Mouse (Mus musculus) midbrain, embryonic 15.5 days (tissue): Measurements from ENCODE around the gene Uck1. TPM values are rescaled to one million over a fixed set of nuclear protein-coding genes. Genes with fewer than 3 reads are reported as not detected.
"Not testable (repeated sequence)": the region's sequence is repeated elsewhere in the genome, so short reads cannot be mapped to it uniquely, and the experiment has no call there.

Experiments
- ATAC-seq: fragments of 200-750 bp; cut with Nextera tagmentation; replicated peaks from 2 replicates; pipeline ENCODE4 v1.8.0; 2017; ENCODE audit warnings: moderate TSS enrichment
- H3K27ac ChIP-seq: fragments of 300-500 bp; sonication (generic); 2 replicates; pipeline ENCODE4 v1.5.1; 2015; ENCODE audit warnings: mild to moderate bottlenecking, inconsistent platforms
- H3K27me3 ChIP-seq: fragments of 300-500 bp; sonication (generic); replicated peaks from 2 replicates; pipeline ENCODE4 v1.6.1; 2015; ENCODE audit warnings: inconsistent platforms
- H3K36me3 ChIP-seq: fragments of 300-500 bp; sonication (generic); replicated peaks from 2 replicates; pipeline ENCODE4 v1.6.1; 2015; ENCODE audit warnings: inconsistent platforms
- H3K4me1 ChIP-seq: fragments of 300-500 bp; sonication (generic); 2 replicates; pipeline ENCODE4 v1.6.1; 2015; ENCODE audit warnings: inconsistent platforms
- H3K4me2 ChIP-seq: fragments of 300-500 bp; sonication (generic); 2 replicates; pipeline ENCODE4 v1.6.1; 2015; ENCODE audit warnings: inconsistent platforms, mild to moderate bottlenecking, moderate library complexity
- H3K4me3 ChIP-seq: fragments of 300-500 bp; sonication (generic); 2 replicates; pipeline ENCODE4 v1.5.1; 2015; ENCODE audit warnings: mild to moderate bottlenecking, inconsistent platforms
- H3K9ac ChIP-seq: fragments of 300-500 bp; sonication (generic); 2 replicates; pipeline ENCODE4 v1.6.1; 2015; ENCODE audit warnings: mild to moderate bottlenecking, inconsistent platforms
- H3K9me3 ChIP-seq: fragments of 300-500 bp; sonication (generic); 2 replicates; pipeline ENCODE4 v1.6.1; 2016; ENCODE audit warnings: inconsistent platforms
- WGBS: fragments of 180-500 bp; shearing (Covaris S2); methylation state at CpG from one replicate; pipeline ENCODE4 v1.1.7; 2015; ENCODE audit warnings: mixed read lengths; 5-methylcytosine and 5-hydroxymethylcytosine counted together
- polyA plus RNA-seq: library from polyadenylated mRNA; unstranded; fragments of >200 nt; fragmentation: Nextera tagmentation; extraction: Ambion mirVana; gene quantifications from 2 replicates; pipeline ENCODE4 v1.2.1, GENCODE M21; 2015

Gene Uck1
- polyA plus RNA-seq, result 112 and 117 TPM in 2 replicates

DNA sequence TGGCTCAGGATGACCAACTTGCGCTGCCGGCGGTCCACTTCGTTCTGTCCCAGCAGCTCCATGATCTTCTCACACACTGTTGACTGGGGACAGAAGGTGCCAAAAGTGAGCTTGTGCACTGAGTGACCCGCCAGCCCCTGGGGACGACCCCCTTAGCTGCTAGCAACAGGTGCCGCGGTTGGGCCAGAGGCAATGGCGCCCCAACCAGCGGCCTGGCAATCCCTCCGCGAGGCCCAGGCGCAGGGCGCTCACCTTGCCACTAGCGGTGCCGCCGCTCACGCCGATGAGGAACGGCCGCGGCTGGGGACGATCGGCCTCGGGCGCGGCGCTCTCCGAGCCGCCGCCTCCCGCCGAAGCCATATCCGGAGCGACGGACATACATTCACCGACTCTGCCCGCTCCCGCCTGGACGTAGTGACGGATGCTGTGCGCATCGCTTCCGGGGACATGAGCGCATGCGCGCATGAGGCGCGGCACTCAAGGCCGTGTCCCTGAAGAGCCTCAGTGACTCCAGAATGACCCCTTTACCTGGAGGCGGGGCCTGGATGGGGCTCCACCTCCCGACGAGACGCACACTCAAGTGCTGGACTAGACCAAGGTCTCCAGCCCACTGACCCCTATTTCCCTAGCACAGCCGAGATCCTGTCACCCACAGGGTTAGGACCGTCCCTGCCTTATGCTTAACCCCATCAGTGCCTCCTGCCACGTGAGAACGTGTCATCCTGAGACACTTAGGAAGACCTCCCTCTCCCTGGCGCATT, at the start of gene Uck1:
Gene Uck1 (minus strand): TSS at position 503 of the 761 bp plus-strand sequence.
- H3K36me3 ChIP-seq, result peaks cover 13% of the 10 kb centered on the region; the same call in 1 of the 2 replicates
- H3K9me3 ChIP-seq, result no peaks in the 10 kb centered on the region
- H3K9ac ChIP-seq, result peak within 1 kb of the TSS; percentile 71
- H3K27me3 ChIP-seq, result no peaks in the 10 kb centered on the region
- peak within 1 kb of the TSS; percentile 64 for H3K27ac ChIP-seq
- peaks cover 16% of the 10 kb centered on the region for H3K4me1 ChIP-seq
- H3K4me2 ChIP-seq, result peak within 1 kb of the TSS; percentile 71
- WGBS, result 2% methylated on average over 59 of the region's 59 CpGs
- peak within 1 kb of the TSS; percentile 70 for H3K4me3 ChIP-seq
- ATAC-seq, result peak; percentile 94

DNA sequence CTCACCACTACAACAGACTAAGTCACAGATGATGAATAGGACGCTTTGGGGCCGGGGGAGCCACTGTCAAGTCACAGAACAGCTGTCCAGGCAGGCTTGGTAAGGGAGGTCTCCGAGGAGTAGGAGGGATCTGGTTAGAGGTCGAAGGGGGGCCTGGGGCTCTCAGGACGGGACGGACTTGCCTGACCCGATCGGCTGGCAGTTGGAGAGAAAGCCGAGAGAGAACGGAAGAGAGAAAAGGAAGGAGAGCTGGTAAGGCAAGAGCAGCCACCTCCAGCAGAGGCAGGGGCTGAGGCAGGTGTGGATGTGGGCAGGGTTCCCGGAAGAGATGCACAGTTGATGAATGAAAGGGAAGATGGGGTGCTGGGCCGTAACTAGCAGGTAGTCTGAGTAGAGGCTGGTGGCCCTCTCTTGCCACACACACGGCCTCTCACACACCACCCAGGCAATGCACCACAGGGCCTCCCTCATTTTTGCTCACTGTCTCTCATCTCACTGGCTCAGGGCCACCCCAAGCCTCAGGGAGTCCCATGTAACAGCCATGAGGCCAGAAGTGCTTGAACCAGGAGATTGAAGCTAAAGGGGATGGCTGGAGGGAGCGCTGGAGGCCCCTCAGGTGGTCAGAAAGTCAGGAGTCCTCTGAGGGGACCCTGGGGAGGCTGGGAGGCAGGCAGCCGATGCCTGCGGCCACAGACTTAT, 49.1 kb upstream of the Uck1 start:
- no peak for ATAC-seq
- Histone ChIP-seq H3K27me3 (no peaks in the 10 kb centered on the region), H3K4me2 (no peak overlapping the region), H3K4me3 (no peak overlapping the region), H3K4me1 (peaks cover 10% of the 10 kb centered on the region), H3K9ac (no peak overlapping the region), H3K9me3 (no peaks in the 10 kb centered on the region), H3K36me3 (peaks cover 29% of the 10 kb centered on the region), H3K27ac (no peak overlapping the region)
- WGBS, result 92% methylated on average over 16 of the region's 16 CpGs

DNA sequence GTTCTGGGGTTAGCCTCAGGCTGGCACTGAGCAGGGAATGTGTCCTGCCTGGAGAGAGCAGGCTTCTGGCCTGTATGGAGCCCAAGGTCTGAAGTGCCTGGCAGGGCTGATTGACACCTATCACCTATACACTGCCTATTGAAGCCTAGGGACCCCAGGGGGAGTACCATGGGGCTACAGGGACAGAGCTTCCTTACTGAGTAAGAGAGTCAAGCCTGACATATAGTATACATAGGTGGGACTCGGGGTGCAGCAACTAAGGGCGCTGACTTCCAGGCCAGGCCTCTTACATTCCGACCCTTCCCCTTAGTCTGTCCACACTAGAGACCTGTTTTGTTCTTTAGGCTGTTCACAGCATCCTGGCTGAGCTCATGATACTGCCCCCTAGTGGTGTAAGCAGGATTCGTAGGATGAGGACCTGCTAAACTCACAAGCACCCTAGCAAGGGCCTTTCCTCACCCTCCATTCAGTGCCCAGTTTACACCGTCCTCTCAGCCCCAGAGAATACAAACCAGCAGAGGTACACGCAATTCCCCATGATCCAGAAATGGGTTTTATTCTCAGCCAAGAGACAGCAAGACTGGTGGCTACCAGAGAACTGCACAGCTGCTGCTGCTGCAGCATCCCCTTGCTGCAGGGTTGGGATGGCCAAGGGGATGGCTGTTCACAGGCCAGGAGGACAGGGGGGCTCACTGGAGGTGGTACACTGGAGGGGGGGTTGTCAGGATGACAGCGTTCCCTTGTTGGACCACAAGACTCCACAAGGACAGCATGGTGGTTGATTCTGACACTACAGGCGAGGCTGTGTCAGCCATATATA, 48.2 kb upstream of the Uck1 start:
- H3K4me2 ChIP-seq, result no peak overlapping the region
- H3K4me1 ChIP-seq, result peaks cover 10% of the 10 kb centered on the region
- ATAC-seq, result peak; percentile 19; the same call in 1 of the 2 replicates
- 44% methylated on average over 8 of the region's 8 CpGs for WGBS
- no peaks in the 10 kb centered on the region for H3K9me3 ChIP-seq
- no peak overlapping the region for H3K4me3 ChIP-seq
- H3K27me3 ChIP-seq, result no peaks in the 10 kb centered on the region
- no peak overlapping the region for H3K27ac ChIP-seq
- H3K9ac ChIP-seq, result no peak overlapping the region
- peaks cover 37% of the 10 kb centered on the region for H3K36me3 ChIP-seq

DNA sequence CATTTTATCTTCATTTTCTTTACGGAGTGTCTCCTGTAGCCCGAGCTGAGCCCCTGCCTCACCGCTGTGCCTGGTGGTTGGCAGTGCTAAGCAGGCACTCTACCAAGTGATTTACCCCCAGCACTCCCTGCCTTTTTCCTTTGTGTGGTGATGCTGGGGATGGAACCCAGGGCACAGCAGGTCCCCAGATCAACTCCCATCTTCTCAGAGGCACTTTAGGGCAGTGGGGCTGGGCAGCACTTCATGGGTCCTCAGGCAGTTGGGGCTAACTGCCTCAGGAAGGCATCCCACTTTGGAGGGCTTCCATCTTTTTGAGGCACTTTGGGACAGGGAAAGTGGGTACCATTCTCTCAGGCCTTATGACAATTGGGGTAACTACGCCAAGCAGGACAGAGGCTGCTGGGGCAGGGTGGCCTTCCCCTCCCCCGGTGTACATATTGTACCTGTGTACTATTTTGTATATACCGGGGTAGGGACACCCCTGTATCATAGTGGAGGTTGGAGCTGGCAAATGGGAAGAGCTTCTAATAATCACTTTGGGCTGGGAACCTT, 47.4 kb upstream of the Uck1 start:
- no peaks in the 10 kb centered on the region for H3K27me3 ChIP-seq

GRCm38 (mm10) chr2:32306176-32306575, 46.2 kb upstream of the Uck1 start:
- no peaks in the 10 kb centered on the region for H3K27me3 ChIP-seq
- H3K4me1 ChIP-seq, result no peaks in the 10 kb centered on the region
- H3K9me3 ChIP-seq, result no peaks in the 10 kb centered on the region
- H3K36me3 ChIP-seq, result peaks cover 55% of the 10 kb centered on the region
- no peak overlapping the region for H3K4me2 ChIP-seq
- no peak overlapping the region for H3K27ac ChIP-seq
- no peak overlapping the region for H3K9ac ChIP-seq
- 85% methylated on average over 9 of the region's 9 CpGs for WGBS
- H3K4me3 ChIP-seq, result no peak overlapping the region
- ATAC-seq, result no peak

More for the DNA sequence above, 47.4 kb upstream of the Uck1 start:
- Histone ChIP-seq H3K36me3 (peaks cover 44% of the 10 kb centered on the region), H3K4me2 (no peak overlapping the region), H3K4me3 (no peak overlapping the region), H3K27ac (no peak overlapping the region), H3K9ac (no peak overlapping the region), H3K9me3 (no peaks in the 10 kb centered on the region), H3K4me1 (peaks cover 10% of the 10 kb centered on the region)
- no peak for ATAC-seq
- WGBS, result 90% methylated on average over 6 of the region's 6 CpGs

GRCm38 (mm10) chr2:32305668-32306067, 45.7 kb upstream of the Uck1 start:
- no peak overlapping the region for H3K4me2 ChIP-seq
- H3K4me3 ChIP-seq, result no peak overlapping the region
- H3K9ac ChIP-seq, result no peak overlapping the region
- no peak for ATAC-seq
- H3K27me3 ChIP-seq, result no peaks in the 10 kb centered on the region
- H3K36me3 ChIP-seq, result peaks cover 56% of the 10 kb centered on the region
- H3K9me3 ChIP-seq, result no peaks in the 10 kb centered on the region
- no peak overlapping the region for H3K27ac ChIP-seq
- H3K4me1 ChIP-seq, result no peaks in the 10 kb centered on the region
- WGBS, result 87% methylated on average over 5 of the region's 5 CpGs

DNA sequence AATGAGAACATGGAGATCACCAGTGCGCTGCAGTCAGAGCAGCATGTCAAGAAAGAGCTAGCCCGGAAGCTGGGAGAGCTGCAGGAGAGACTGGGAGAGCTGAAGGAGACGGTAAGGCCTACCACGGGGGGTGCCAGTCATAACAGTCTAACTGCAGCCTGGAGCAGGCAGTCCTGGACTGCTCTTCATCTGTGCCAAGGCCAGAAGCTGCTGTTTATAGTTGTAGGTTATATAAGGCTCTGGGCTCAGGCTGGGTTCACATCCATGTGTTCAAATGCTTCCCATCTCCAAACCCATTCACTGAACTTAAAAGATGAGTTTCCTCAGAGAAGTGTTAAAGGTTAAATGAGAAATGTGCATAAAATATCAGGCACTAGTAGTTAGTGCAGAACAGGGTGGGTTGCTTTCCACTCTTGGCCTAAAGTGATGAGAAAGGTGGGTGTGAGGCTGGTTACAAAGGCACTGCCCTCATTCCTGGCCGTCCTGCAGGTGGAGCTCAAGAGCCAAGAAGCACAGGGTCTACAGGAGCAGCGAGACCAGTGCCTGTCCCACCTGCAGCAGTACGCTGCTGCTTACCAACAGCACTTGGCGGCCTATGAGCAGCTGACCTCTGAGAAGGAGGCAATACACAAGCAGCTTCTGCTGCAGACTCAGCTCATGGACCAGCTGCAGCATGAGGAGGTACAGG, 44.3 kb upstream of the Uck1 start:
- WGBS, result 57% methylated on average over 8 of the region's 8 CpGs
- Histone ChIP-seq H3K27me3 (no peaks in the 10 kb centered on the region), H3K36me3 (peaks cover 55% of the 10 kb centered on the region), H3K9ac (no peak overlapping the region), H3K4me1 (no peaks in the 10 kb centered on the region), H3K4me2 (no peak overlapping the region), H3K4me3 (no peak overlapping the region), H3K27ac (no peak overlapping the region), H3K9me3 (no peaks in the 10 kb centered on the region)
- 0 out of 2 replicates have a peak, but pooled peaks have one; percentile 18 for ATAC-seq

DNA sequence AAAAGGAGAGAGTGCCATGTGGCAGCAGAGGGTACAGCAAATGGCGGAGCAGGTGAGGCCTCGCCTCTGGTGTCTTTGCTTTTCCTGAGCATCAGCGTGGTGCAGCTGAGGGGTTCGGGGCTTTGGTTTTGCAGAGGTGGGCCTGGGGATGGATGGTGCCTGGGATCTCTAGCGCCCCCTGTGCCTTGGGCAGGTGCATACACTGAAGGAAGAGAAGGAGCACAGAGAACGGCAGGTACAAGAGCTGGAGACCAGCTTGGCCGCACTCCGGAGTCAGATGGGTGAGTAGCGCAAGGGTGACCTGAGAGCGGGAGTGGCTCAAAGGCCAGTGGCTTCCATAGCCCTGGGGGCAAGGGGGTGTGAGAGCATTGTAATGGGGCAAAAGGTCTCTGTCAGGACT, 43.0 kb upstream of the Uck1 start:
- no peak overlapping the region for H3K4me3 ChIP-seq
- no peak for ATAC-seq
- H3K4me1 ChIP-seq, result no peaks in the 10 kb centered on the region
- 91% methylated on average over 10 of the region's 10 CpGs for WGBS
- H3K9ac ChIP-seq, result no peak overlapping the region
- H3K9me3 ChIP-seq, result no peaks in the 10 kb centered on the region
- H3K4me2 ChIP-seq, result no peak overlapping the region
- H3K27me3 ChIP-seq, result no peaks in the 10 kb centered on the region
- no peak overlapping the region for H3K27ac ChIP-seq
- peaks cover 65% of the 10 kb centered on the region for H3K36me3 ChIP-seq

GRCm38 (mm10) chr2:32299469-32299868, 39.5 kb upstream of the Uck1 start:
- H3K36me3 ChIP-seq, result peaks cover 66% of the 10 kb centered on the region
- no peak overlapping the region for H3K9ac ChIP-seq
- ATAC-seq, result no peak

GRCm38 (mm10) chr2:32295842-32296241, 35.9 kb upstream of the Uck1 start:
- WGBS, result 88% methylated on average over 2 of the region's 2 CpGs
- H3K36me3 ChIP-seq, result peaks cover 41% of the 10 kb centered on the region
- not testable (repeated sequence) for H3K4me3 ChIP-seq

More at GRCm38 (mm10) chr2:32299469-32299868, 39.5 kb upstream of the Uck1 start:
- no peaks in the 10 kb centered on the region for H3K4me1 ChIP-seq
- no peak overlapping the region for H3K4me2 ChIP-seq
- H3K27me3 ChIP-seq, result no peaks in the 10 kb centered on the region
- WGBS, result 86% methylated on average over 4 of the region's 4 CpGs
- H3K9me3 ChIP-seq, result no peaks in the 10 kb centered on the region
- no peak overlapping the region for H3K27ac ChIP-seq
- H3K4me3 ChIP-seq, result no peak overlapping the region

DNA sequence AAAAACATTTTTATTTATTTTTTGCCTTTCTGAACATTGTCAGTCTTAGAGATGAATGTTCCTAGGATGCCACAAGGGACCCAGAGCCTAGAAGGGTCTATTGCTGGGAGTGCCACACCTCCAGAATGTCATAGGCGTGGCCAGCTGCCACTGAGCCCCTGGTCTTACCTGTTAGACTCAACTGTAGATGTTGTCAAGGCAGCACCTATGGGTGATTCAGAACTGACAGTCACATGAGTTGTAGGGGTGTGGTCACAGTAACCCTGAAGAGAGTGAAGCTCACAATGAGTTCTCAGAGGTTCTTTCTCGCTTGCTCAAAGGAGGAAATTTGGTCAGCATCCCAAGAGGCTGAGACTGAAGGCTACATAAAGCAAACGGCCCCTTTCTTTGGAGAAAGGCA, 35.3 kb upstream of the Uck1 start:
- ATAC-seq, result no peak
- Histone ChIP-seq H3K27ac (no peak overlapping the region), H3K4me1 (no peaks in the 10 kb centered on the region), H3K27me3 (no peaks in the 10 kb centered on the region), H3K4me3 (no peak overlapping the region), H3K4me2 (no peak overlapping the region), H3K9ac (no peak overlapping the region), H3K9me3 (no peaks in the 10 kb centered on the region), H3K36me3 (peaks cover 41% of the 10 kb centered on the region)
- 84% methylated on average over 3 of the region's 3 CpGs for WGBS

More at GRCm38 (mm10) chr2:32295842-32296241, 35.9 kb upstream of the Uck1 start:
- not testable (repeated sequence) for H3K27ac ChIP-seq, H3K4me1 ChIP-seq, ATAC-seq, H3K4me2 ChIP-seq, H3K27me3 ChIP-seq, H3K9ac ChIP-seq, H3K9me3 ChIP-seq
